Mouse (Mus musculus) limb, embryonic 13.5 days (tissue): Measurements from ENCODE around the gene Ybx3. TPM values are rescaled to one million over a fixed set of nuclear protein-coding genes. Genes with fewer than 3 reads are reported as not detected.
A peak's percentile ranks its signal among the peaks of the same experiment; 100 is the strongest.

Experiments
- ATAC-seq: fragments of 200-750 bp; cut with Nextera tagmentation; 2 replicates; pipeline ENCODE4 v1.8.0; 2017; ENCODE audit warnings: low read depth, moderate number of reproducible peaks, moderate TSS enrichment; ENCODE audit not compliant: low FRiP score
- H3K27ac ChIP-seq: fragments of 300-500 bp; sonication (generic); 2 replicates; pipeline ENCODE4 v1.5.1; 2015; ENCODE audit warnings: inconsistent platforms, mild to moderate bottlenecking, moderate library complexity
- H3K27me3 ChIP-seq: fragments of 300-500 bp; sonication (generic); 2 replicates; pipeline ENCODE4 v1.6.1; 2015; ENCODE audit warnings: mild to moderate bottlenecking, inconsistent platforms
- H3K36me3 ChIP-seq: fragments of 300-500 bp; sonication (generic); 2 replicates; pipeline ENCODE4 v1.6.1; 2015; ENCODE audit warnings: inconsistent platforms, mild to moderate bottlenecking, moderate library complexity
- H3K4me1 ChIP-seq: fragments of 300-500 bp; sonication (generic); 2 replicates; pipeline ENCODE4 v1.6.1; 2015; ENCODE audit warnings: inconsistent platforms
- H3K4me2 ChIP-seq: fragments of 300-500 bp; sonication (generic); replicated peaks from 2 replicates; pipeline ENCODE4 v1.6.1; 2015; ENCODE audit warnings: inconsistent platforms, mild to moderate bottlenecking, moderate library complexity
- H3K4me3 ChIP-seq: fragments of 300-500 bp; sonication (generic); 2 replicates; pipeline ENCODE4 v1.5.1; 2015; ENCODE audit warnings: moderate library complexity, mild to moderate bottlenecking, inconsistent platforms
- H3K9ac ChIP-seq: fragments of 300-500 bp; sonication (generic); 2 replicates; pipeline ENCODE4 v1.6.1; 2015; ENCODE audit warnings: mild to moderate bottlenecking, inconsistent platforms
- H3K9me3 ChIP-seq: fragments of 300-500 bp; sonication (generic); 2 replicates; pipeline ENCODE4 v1.6.1; 2016; ENCODE audit warnings: inconsistent platforms
- WGBS: fragments of 180-500 bp; shearing (Covaris S2); methylation state at CpG from one replicate; pipeline ENCODE4 v1.1.7; 2015; 5-methylcytosine and 5-hydroxymethylcytosine counted together
- polyA plus RNA-seq: library from polyadenylated mRNA; unstranded; fragments of >200 nt; fragmentation: Nextera tagmentation; extraction: Ambion mirVana; gene quantifications from 2 replicates; pipeline ENCODE4 v1.2.1, GENCODE M21; 2015

The Ybx3 gene
- polyA plus RNA-seq, 1 experiment from 2014 or later = 43.5 TPM

GRCm38 (mm10) chr6:131382232-131382983 is 5.9 kb downstream of the Ybx3 start:
- 57% methylated on average over 14 of the region's 14 CpGs for WGBS
- Histone ChIP-seq H3K27ac (0 out of 2 replicates have a peak overlapping the region, but pooled peaks have one; percentile 15), H3K4me1 (peaks cover 40% of the 10 kb centered on the region)

GRCm38 (mm10) chr6:131378858-131379428 is 9.3 kb downstream of the Ybx3 start:
- H3K36me3 ChIP-seq = peaks cover 59% of the 10 kb centered on the region
- H3K27ac ChIP-seq = no peak overlapping the region
- no peak for ATAC-seq
- no peaks in the 10 kb centered on the region for H3K27me3 ChIP-seq
- 96% methylated on average over 18 of the region's 18 CpGs for WGBS
- no peaks in the 10 kb centered on the region for H3K9me3 ChIP-seq
- no peak overlapping the region for H3K4me2 ChIP-seq
- H3K4me1 ChIP-seq = peaks cover 18% of the 10 kb centered on the region
- H3K9ac ChIP-seq = no peak overlapping the region
- no peak overlapping the region for H3K4me3 ChIP-seq

More at GRCm38 (mm10) chr6:131382232-131382983, 5.9 kb downstream of the Ybx3 start:
- Histone ChIP-seq H3K36me3 (peaks cover 31% of the 10 kb centered on the region), H3K9me3 (no peaks in the 10 kb centered on the region), H3K9ac (0 out of 2 replicates have a peak overlapping the region, but pooled peaks have one; percentile 19), H3K4me2 (peak overlapping the region; percentile 16), H3K4me3 (no peak overlapping the region), H3K27me3 (no peaks in the 10 kb centered on the region)
- ATAC-seq = no peak

GRCm38 (mm10) chr6:131377378-131377777 is 10.9 kb downstream of the Ybx3 start:
- no peaks in the 10 kb centered on the region for H3K27me3 ChIP-seq
- 95% methylated on average over 5 of the region's 5 CpGs for WGBS
- peaks cover 2% of the 10 kb centered on the region for H3K4me1 ChIP-seq
- H3K4me3 ChIP-seq = no peak overlapping the region
- no peak for ATAC-seq
- no peak overlapping the region for H3K27ac ChIP-seq
- H3K9me3 ChIP-seq = no peaks in the 10 kb centered on the region
- H3K36me3 ChIP-seq = peaks cover 74% of the 10 kb centered on the region
- H3K9ac ChIP-seq = no peak overlapping the region
- H3K4me2 ChIP-seq = no peak overlapping the region

- peaks cover 90% of the 10 kb centered on the region for H3K36me3 ChIP-seq
- 86% methylated on average over 13 of the region's 13 CpGs for WGBS
- H3K27me3 ChIP-seq = no peaks in the 10 kb centered on the region
- H3K27ac ChIP-seq = no peak overlapping the region
- 0 out of 2 replicates have a peak, but pooled peaks have one; percentile 24 for ATAC-seq
- no peaks in the 10 kb centered on the region for H3K4me1 ChIP-seq
- H3K9ac ChIP-seq = no peak overlapping the region
- H3K9me3 ChIP-seq = no peaks in the 10 kb centered on the region
- H3K4me3 ChIP-seq = no peak overlapping the region
- no peak overlapping the region for H3K4me2 ChIP-seq
Observed at GRCm38 (mm10) chr6:131374594-131375340, 13.5 kb downstream of the Ybx3 start.

GRCm38 (mm10) chr6:131373160-131373559 is 15.1 kb downstream of the Ybx3 start:
- Histone ChIP-seq H3K4me3 (no peak overlapping the region), H3K9ac (no peak overlapping the region), H3K36me3 (peaks cover 89% of the 10 kb centered on the region), H3K4me1 (no peaks in the 10 kb centered on the region), H3K4me2 (no peak overlapping the region), H3K27me3 (no peaks in the 10 kb centered on the region), H3K27ac (no peak overlapping the region), H3K9me3 (no peaks in the 10 kb centered on the region)
- 90% methylated on average over 5 of the region's 5 CpGs for WGBS
- ATAC-seq = no peak

- H3K9ac ChIP-seq = no peak overlapping the region
- no peaks in the 10 kb centered on the region for H3K4me1 ChIP-seq
- H3K27me3 ChIP-seq = no peaks in the 10 kb centered on the region
- no peaks in the 10 kb centered on the region for H3K9me3 ChIP-seq
- no peak overlapping the region for H3K27ac ChIP-seq
- H3K4me2 ChIP-seq = no peak overlapping the region
- no peak for ATAC-seq
- WGBS = 93% methylated on average over 5 of the region's 5 CpGs
- H3K4me3 ChIP-seq = no peak overlapping the region
- H3K36me3 ChIP-seq = peaks cover 93% of the 10 kb centered on the region
Observed at GRCm38 (mm10) chr6:131370767-131371166, 17.5 kb downstream of the Ybx3 start.

GRCm38 (mm10) chr6:131369866-131370616 is 18.2 kb downstream of the Ybx3 start:
- ATAC-seq = no peak
- no peak overlapping the region for H3K4me2 ChIP-seq
- no peak overlapping the region for H3K4me3 ChIP-seq
- no peak overlapping the region for H3K9ac ChIP-seq
- H3K4me1 ChIP-seq = no peaks in the 10 kb centered on the region
- H3K27me3 ChIP-seq = no peaks in the 10 kb centered on the region
- H3K27ac ChIP-seq = no peak overlapping the region
- H3K36me3 ChIP-seq = peaks cover 91% of the 10 kb centered on the region
- 86% methylated on average over 8 of the region's 8 CpGs for WGBS
- H3K9me3 ChIP-seq = no peaks in the 10 kb centered on the region

- Histone ChIP-seq H3K36me3 (peaks cover 81% of the 10 kb centered on the region), H3K4me2 (no peak overlapping the region)
Observed at GRCm38 (mm10) chr6:131367101-131367500, 21.2 kb downstream of the Ybx3 start.

GRCm38 (mm10) chr6:131364353-131364752 is 23.9 kb downstream of the Ybx3 start:
- no peak overlapping the region for H3K4me2 ChIP-seq
- no peaks in the 10 kb centered on the region for H3K9me3 ChIP-seq
- H3K27ac ChIP-seq = no peak overlapping the region
- H3K36me3 ChIP-seq = peaks cover 57% of the 10 kb centered on the region
- WGBS = 92% methylated on average over 2 of the region's 2 CpGs
- no peaks in the 10 kb centered on the region for H3K4me1 ChIP-seq
- no peaks in the 10 kb centered on the region for H3K27me3 ChIP-seq
- ATAC-seq = no peak
- H3K9ac ChIP-seq = no peak overlapping the region
- H3K4me3 ChIP-seq = no peak overlapping the region

More at GRCm38 (mm10) chr6:131367101-131367500, 21.2 kb downstream of the Ybx3 start:
- Histone ChIP-seq H3K27me3 (no peaks in the 10 kb centered on the region), H3K4me1 (no peaks in the 10 kb centered on the region), H3K9me3 (no peaks in the 10 kb centered on the region), H3K27ac (no peak overlapping the region), H3K4me3 (no peak overlapping the region), H3K9ac (no peak overlapping the region)
- peak; percentile 57; the same call in 1 of the 2 replicates for ATAC-seq
- WGBS = 52% methylated on average over 4 of the region's 4 CpGs

- whole genome bisulfite sequencing = 77% methylated on average over 7 of the region's 7 CpGs
- no peak for ATAC-seq
Observed at GRCm38 (mm10) chr6:131362987-131363765, 25.1 kb downstream of the Ybx3 start.

GRCm38 (mm10) chr6:131360693-131361092 is 27.6 kb downstream of the Ybx3 start:
- peaks cover 21% of the 10 kb centered on the region for H3K36me3 ChIP-seq
- WGBS = 78% methylated on average over 5 of the region's 5 CpGs
- no peaks in the 10 kb centered on the region for H3K9me3 ChIP-seq
- H3K27ac ChIP-seq = no peak overlapping the region
- no peak overlapping the region for H3K9ac ChIP-seq
- H3K4me1 ChIP-seq = no peaks in the 10 kb centered on the region
- H3K4me2 ChIP-seq = no peak overlapping the region
- ATAC-seq = peak; percentile 51; the same call in 1 of the 2 replicates
- H3K27me3 ChIP-seq = no peaks in the 10 kb centered on the region
- no peak overlapping the region for H3K4me3 ChIP-seq

More at GRCm38 (mm10) chr6:131362987-131363765, 25.1 kb downstream of the Ybx3 start:
- Histone ChIP-seq H3K4me3 (no peak overlapping the region), H3K4me1 (no peaks in the 10 kb centered on the region), H3K27me3 (no peaks in the 10 kb centered on the region), H3K4me2 (no peak overlapping the region), H3K27ac (no peak overlapping the region), H3K36me3 (peaks cover 45% of the 10 kb centered on the region), H3K9me3 (no peaks in the 10 kb centered on the region), H3K9ac (no peak overlapping the region)
